ENCODE assay signal across 8 mouse cellular contexts in genomic region chr16:16600461-16600860, GRCm38 (mm10). TPM values are rescaled to one million over a fixed set of nuclear protein-coding genes. Genes with fewer than 3 reads are reported as not detected.
DNase-seq lines count a peak whose midpoint lies in the region; ATAC-seq and TF ChIP-seq lines count a peak whose summit lies in the region.

Gene Fgd4 (minus strand): TSS chr16:16600549.

- TF ChIP-seq CTCF in Patski (IDR thresholded peaks at IDR 0.05): no peak
- TF ChIP-seq CTCF in gastrocnemius, adult 2 months (IDR thresholded peaks at IDR 0.05): no peak
- no peak for TF ChIP-seq CTCF in liver, embryonic 14.5 days (IDR thresholded peaks at IDR 0.05; ENCODE audit: low read depth)

- no peaks in the 10 kb centered on the region for H3K9me3 ChIP-seq in liver, embryonic 14.5 days (ENCODE audit: control insufficient read depth, low read length)

- CTCF ChIA-PET in Patski (lab: Charles Lee): interaction anchor here (1.0 to 1.2 kb wide), 2 partner anchors 72 to 80 kb away, joined by 3 read pairs; no protein-coding TSS in a partner anchor

- H3K4me1 ChIP-seq in liver, embryonic 14.5 days (replicated peaks; ENCODE audit: control insufficient read depth in 2 of 2, insufficient read depth in 2 of 2, low read length in 1 of 2): 0 out of 4 replicates have a peak, but pooled peaks cover 0 to 2% of the 10 kb centered on the region in 2 experiments

- in situ Hi-C loops in Patski (cut with MboI; ENCODE audit: low pct_unique_long_range_greater_than_20kb): no loop called here

- H3K4me2 ChIP-seq in liver, embryonic 14.5 days (ENCODE audit: low read depth): peak within 1 kb of the TSS; percentile 45

- POLR2A ChIA-PET in Patski (lab: Charles Lee): interaction anchor here (0.6 kb wide), 1 partner anchor 422 kb away, joined by 3 read pairs; no protein-coding TSS in a partner anchor

- DNase-seq in adrenal gland, adult 18-20 months (ENCODE audit: low spot score in 2 of 2): no peak
- DNase-seq in adrenal gland, postnatal 36 days: no peak
- peak; percentile 56 for DNase-seq in Patski (ENCODE audit: low read depth, low spot score)
- no peak for DNase-seq in gastrocnemius, adult 2 months
- DNase-seq in hindlimb bud, embryonic 11.5 days (ENCODE audit: extremely low spot score, low read depth, low spot score): peak; percentile 46
- no peak for DNase-seq in liver, embryonic 14.5 days (ENCODE audit: low read depth in 3 of 3, low spot score in 3 of 3)
- no peak for DNase-seq in ovary, postnatal 14 days (ENCODE audit: low spot score)
- no peak for DNase-seq in right cerebral cortex, postnatal 36 days (ENCODE audit: low spot score in 2 of 2)

- ATAC-seq in Patski: peak; percentile 72
- no peak for ATAC-seq in liver, embryonic 14.5 days (ENCODE audit: insufficient read depth)

- intact Hi-C loops in gastrocnemius, adult 2 months (cut with DNase I): no loop called here

- peak within 1 kb of the TSS; percentile 4; the same call in 1 of the 2 replicates for H3K9ac ChIP-seq in liver, embryonic 14.5 days (replicated peaks)

- no peak for TF ChIP-seq EP300 in liver, embryonic 14.5 days (IDR thresholded peaks at IDR 0.05; ENCODE audit: low read depth)

- H3K27me3 ChIP-seq in Patski: no peaks in the 10 kb centered on the region
- peaks cover 19% of the 10 kb centered on the region for H3K27me3 ChIP-seq in liver, embryonic 14.5 days (ENCODE audit: control insufficient read depth, insufficient read depth, low read length)

- H3K4me3 ChIP-seq in gastrocnemius, adult 2 months: peak within 1 kb of the TSS; percentile 94
- peak within 1 kb of the TSS; percentile 51 to 54 for H3K4me3 ChIP-seq in liver, embryonic 14.5 days (ENCODE audit: insufficient read depth in 1 of 2, low read depth in 2 of 2, low read length in 2 of 2)

- H3K27ac ChIP-seq in gastrocnemius, adult 2 months: peak within 1 kb of the TSS; percentile 75
- H3K27ac ChIP-seq in liver, embryonic 14.5 days: no peak within 1 kb of the TSS

- H3K36me3 ChIP-seq in liver, embryonic 14.5 days (replicated peaks; ENCODE audit: control insufficient read depth, insufficient read depth, low read depth): no peaks in the 10 kb centered on the region

- WGBS in liver, embryonic 14.5 days (ENCODE audit: insufficient replicate concordance): 34% methylated on average over 5 of the region's 5 CpGs

RNA-seq across cellular contexts. Expression of gene Fgd4, which starts in this region (rescaled TPM):
- 10 to 100 TPM; 11.2 to 12.9 TPM for total RNA-seq in adrenal gland, adult 18-20 months (2021)
- 10 to 100 TPM in 1 of 2 experiments, 1 to 10 TPM in 1; 9.2 to 16.2 TPM for total RNA-seq in adrenal gland, postnatal 36 days (2021)
- 10.3 TPM for polyA plus RNA-seq in Patski (2021)
- total RNA-seq in gastrocnemius, adult 2 months (2021): 10 to 100 TPM; 20.4 to 28.3 TPM
- polyA plus RNA-seq in liver, embryonic 14.5 days (2012; rRNA removed): 0.51 and 0.75 TPM in 2 replicates
- 1.4 and 1.7 TPM in 2 replicates for polyA plus RNA-seq in liver, embryonic 14.5 days (2014; fragmentation: Nextera tagmentation; extraction: Ambion mirVana)

Comparison
In these comparisons a context has a peak if more than half of its experiments do, and no peak if none do; other contexts are left out.
1. DNase-seq: peak in Patski (single experiment) and hindlimb bud, embryonic 11.5 days (single experiment); none in adrenal gland, adult 18-20 months (0 of 2), adrenal gland, postnatal 36 days (0 of 2), gastrocnemius, adult 2 months (single experiment), liver, embryonic 14.5 days (0 of 3), ovary, postnatal 14 days (single experiment) and right cerebral cortex, postnatal 36 days (0 of 2).